Mouse (Mus musculus) thymus, adult 2 months (tissue): ENCODE results near the gene Hspa1a.

ENCODE experiments used
- CTCF ChIP-seq: fragments of 200-500 bp; IDR thresholded peaks from 2 replicates; pipeline ENCODE4 v1.5.1; 2012; ENCODE audit warnings: mild to moderate bottlenecking, control low read depth, low read length, moderate library complexity, borderline replicate concordance; ENCODE audit not compliant: control insufficient read depth, poor library complexity, insufficient read depth; ENCODE audit errors: extremely low read depth
- POLR2A ChIP-seq: fragments of 200-500 bp; IDR thresholded peaks from 2 replicates; pipeline ENCODE4 v1.6.1; 2012; ENCODE audit warnings: mild to moderate bottlenecking, low read length, control low read depth, moderate library complexity; ENCODE audit not compliant: control insufficient read depth, poor library complexity, insufficient read depth; ENCODE audit errors: extremely low read depth

DNA sequence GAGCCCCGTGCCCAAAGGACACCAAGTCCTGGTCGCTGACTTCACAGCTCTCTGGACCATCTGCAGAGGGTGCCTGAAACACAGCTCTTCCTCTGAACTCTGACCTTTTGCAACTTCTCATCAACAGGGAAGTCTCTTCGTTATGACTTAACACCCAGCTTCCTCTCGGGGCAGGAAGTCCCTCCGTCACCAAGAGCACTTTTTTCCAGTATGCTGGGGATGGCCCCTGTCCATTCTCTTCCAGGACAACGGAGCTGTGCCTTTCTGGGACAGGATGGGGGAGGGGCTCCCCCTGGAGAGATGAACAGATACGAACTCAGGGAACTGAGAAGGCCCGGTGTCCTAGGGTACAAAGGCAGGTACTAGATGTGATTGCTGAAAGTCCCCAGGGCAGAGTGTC lies 37.1 kb downstream of the Hspa1a start:
- no peak for TF ChIP-seq CTCF
- no peak for TF ChIP-seq POLR2A
